Mouse (Mus musculus): ENCODE results near the gene Mfsd4a. TPM values are rescaled to one million over a fixed set of nuclear protein-coding genes. Genes with fewer than 3 reads are reported as not detected.

Gene Mfsd4a
- polyA plus RNA-seq, 1 experiment from 2014 or later, result 6.9 TPM

GRCm38 (mm10) chr1:132099016-132099415 is 31.2 kb upstream of the Mfsd4a start:
- 78% methylated on average over 4 of the region's 4 CpGs for WGBS
- H3K4me1 ChIP-seq (ENCODE audit: control insufficient read depth, insufficient read depth, low read depth, low read length), result no peaks in the 10 kb centered on the region

GRCm38 (mm10) chr1:132098076-132098475 is 30.2 kb upstream of the Mfsd4a start:
- Histone ChIP-seq H3K4me1 (ENCODE audit: control insufficient read depth, insufficient read depth, low read depth, low read length) (no peaks in the 10 kb centered on the region), H3K27ac (ENCODE audit: low read depth, low read length) (no peak overlapping the region), H3K4me2 (ENCODE audit: low read length) (no peak overlapping the region), H3K4me3 (ENCODE audit: low read length) (no peak overlapping the region), H3K27me3 (replicated peaks; ENCODE audit: control insufficient read depth, insufficient read depth, low read length) (no peaks in the 10 kb centered on the region), H3K36me3 (ENCODE audit: control insufficient read depth, insufficient read depth, low read length) (no peaks in the 10 kb centered on the region), H3K9me3 (ENCODE audit: control insufficient read depth, low read length) (no peaks in the 10 kb centered on the region), H3K9ac (ENCODE audit: low read depth, low read length) (no peak overlapping the region)
- 91% methylated on average over 1 of the region's 1 CpGs for WGBS
- no peak for ATAC-seq

More at GRCm38 (mm10) chr1:132099016-132099415, 31.2 kb upstream of the Mfsd4a start:
- Histone ChIP-seq H3K4me3 (ENCODE audit: low read length) (no peak overlapping the region), H3K9ac (ENCODE audit: low read depth, low read length) (no peak overlapping the region), H3K9me3 (ENCODE audit: control insufficient read depth, low read length) (no peaks in the 10 kb centered on the region), H3K27ac (ENCODE audit: low read depth, low read length) (no peak overlapping the region), H3K36me3 (ENCODE audit: control insufficient read depth, insufficient read depth, low read length) (no peaks in the 10 kb centered on the region), H3K27me3 (replicated peaks; ENCODE audit: control insufficient read depth, insufficient read depth, low read length) (no peaks in the 10 kb centered on the region), H3K4me2 (ENCODE audit: low read length) (no peak overlapping the region)
- no peak for ATAC-seq

- Histone ChIP-seq H3K9ac (ENCODE audit: low read depth, low read length) (no peak overlapping the region), H3K36me3 (ENCODE audit: control insufficient read depth, insufficient read depth, low read length) (no peaks in the 10 kb centered on the region), H3K4me2 (ENCODE audit: low read length) (no peak overlapping the region), H3K9me3 (ENCODE audit: control insufficient read depth, low read length) (no peaks in the 10 kb centered on the region), H3K27me3 (replicated peaks; ENCODE audit: control insufficient read depth, insufficient read depth, low read length) (no peaks in the 10 kb centered on the region), H3K27ac (ENCODE audit: low read depth, low read length) (no peak overlapping the region), H3K4me1 (ENCODE audit: control insufficient read depth, insufficient read depth, low read depth, low read length) (no peaks in the 10 kb centered on the region), H3K4me3 (ENCODE audit: low read length) (no peak overlapping the region)
- ATAC-seq, result no peak
- whole genome bisulfite sequencing, result 85% methylated on average over 11 of the region's 11 CpGs
Observed at GRCm38 (mm10) chr1:132095356-132096004, 27.6 kb upstream of the Mfsd4a start.

GRCm38 (mm10) chr1:132093269-132093668 is 25.4 kb upstream of the Mfsd4a start:
- H3K4me2 ChIP-seq (ENCODE audit: low read length), result no peak overlapping the region
- H3K27me3 ChIP-seq (replicated peaks; ENCODE audit: control insufficient read depth, insufficient read depth, low read length), result no peaks in the 10 kb centered on the region
- 81% methylated on average over 4 of the region's 4 CpGs for WGBS
- H3K36me3 ChIP-seq (ENCODE audit: control insufficient read depth, insufficient read depth, low read length), result no peaks in the 10 kb centered on the region
- no peaks in the 10 kb centered on the region for H3K9me3 ChIP-seq (ENCODE audit: control insufficient read depth, low read length)
- H3K27ac ChIP-seq (ENCODE audit: low read depth, low read length), result no peak overlapping the region
- no peak for ATAC-seq
- no peak overlapping the region for H3K4me3 ChIP-seq (ENCODE audit: low read length)
- no peak overlapping the region for H3K9ac ChIP-seq (ENCODE audit: low read depth, low read length)
- H3K4me1 ChIP-seq (ENCODE audit: control insufficient read depth, insufficient read depth, low read depth, low read length), result no peaks in the 10 kb centered on the region

GRCm38 (mm10) chr1:132090266-132090665 is 22.4 kb upstream of the Mfsd4a start:
- H3K4me3 ChIP-seq (ENCODE audit: low read length), result no peak overlapping the region
- H3K9me3 ChIP-seq (ENCODE audit: control insufficient read depth, low read length), result no peaks in the 10 kb centered on the region
- H3K4me1 ChIP-seq (ENCODE audit: control insufficient read depth, insufficient read depth, low read depth, low read length), result no peaks in the 10 kb centered on the region
- no peak overlapping the region for H3K4me2 ChIP-seq (ENCODE audit: low read length)
- no peaks in the 10 kb centered on the region for H3K36me3 ChIP-seq (ENCODE audit: control insufficient read depth, insufficient read depth, low read length)
- no peak overlapping the region for H3K27ac ChIP-seq (ENCODE audit: low read depth, low read length)
- no peak for ATAC-seq
- no peak overlapping the region for H3K9ac ChIP-seq (ENCODE audit: low read depth, low read length)
- H3K27me3 ChIP-seq (replicated peaks; ENCODE audit: control insufficient read depth, insufficient read depth, low read length), result no peaks in the 10 kb centered on the region
- WGBS, result 83% methylated on average over 4 of the region's 4 CpGs

- ATAC-seq, result no peak
- WGBS, result 88% methylated on average over 6 of the region's 6 CpGs
- Histone ChIP-seq H3K36me3 (ENCODE audit: control insufficient read depth, insufficient read depth, low read length) (no peaks in the 10 kb centered on the region), H3K27ac (ENCODE audit: low read depth, low read length) (no peak overlapping the region), H3K27me3 (replicated peaks; ENCODE audit: control insufficient read depth, insufficient read depth, low read length) (no peaks in the 10 kb centered on the region), H3K4me3 (ENCODE audit: low read length) (no peak overlapping the region), H3K4me1 (ENCODE audit: control insufficient read depth, insufficient read depth, low read depth, low read length) (no peaks in the 10 kb centered on the region), H3K4me2 (ENCODE audit: low read length) (no peak overlapping the region), H3K9ac (ENCODE audit: low read depth, low read length) (no peak overlapping the region), H3K9me3 (ENCODE audit: control insufficient read depth, low read length) (no peaks in the 10 kb centered on the region)
Observed at GRCm38 (mm10) chr1:132089767-132090166, 21.9 kb upstream of the Mfsd4a start.

GRCm38 (mm10) chr1:132088181-132088671 is 20.4 kb upstream of the Mfsd4a start:
- Histone ChIP-seq H3K4me3 (ENCODE audit: low read length) (no peak overlapping the region), H3K27me3 (replicated peaks; ENCODE audit: control insufficient read depth, insufficient read depth, low read length) (no peaks in the 10 kb centered on the region), H3K9ac (ENCODE audit: low read depth, low read length) (no peak overlapping the region), H3K9me3 (ENCODE audit: control insufficient read depth, low read length) (no peaks in the 10 kb centered on the region), H3K4me2 (ENCODE audit: low read length) (no peak overlapping the region), H3K27ac (ENCODE audit: low read depth, low read length) (no peak overlapping the region), H3K4me1 (ENCODE audit: control insufficient read depth, insufficient read depth, low read depth, low read length) (no peaks in the 10 kb centered on the region), H3K36me3 (ENCODE audit: control insufficient read depth, insufficient read depth, low read length) (no peaks in the 10 kb centered on the region)
- 85% methylated on average over 5 of the region's 5 CpGs for WGBS
- no peak for ATAC-seq

GRCm38 (mm10) chr1:132085181-132086049 is 17.6 kb upstream of the Mfsd4a start:
- WGBS, result 68% methylated on average over 7 of the region's 7 CpGs
- no peaks in the 10 kb centered on the region for H3K27me3 ChIP-seq (replicated peaks; ENCODE audit: control insufficient read depth, insufficient read depth, low read length)
- H3K4me2 ChIP-seq (ENCODE audit: low read length), result no peak overlapping the region
- ATAC-seq, result no peak
- H3K27ac ChIP-seq (ENCODE audit: low read depth, low read length), result no peak overlapping the region
- H3K9ac ChIP-seq (ENCODE audit: low read depth, low read length), result no peak overlapping the region
- no peak overlapping the region for H3K4me3 ChIP-seq (ENCODE audit: low read length)
- 0 out of 2 replicates have a peak, but pooled peaks cover 3% of the 10 kb centered on the region for H3K9me3 ChIP-seq (ENCODE audit: control insufficient read depth, low read length)
- no peaks in the 10 kb centered on the region for H3K36me3 ChIP-seq (ENCODE audit: control insufficient read depth, insufficient read depth, low read length)
- no peaks in the 10 kb centered on the region for H3K4me1 ChIP-seq (ENCODE audit: control insufficient read depth, insufficient read depth, low read depth, low read length)

- Histone ChIP-seq H3K9ac (ENCODE audit: low read depth, low read length) (no peak overlapping the region), H3K27me3 (replicated peaks; ENCODE audit: control insufficient read depth, insufficient read depth, low read length) (no peaks in the 10 kb centered on the region), H3K27ac (ENCODE audit: low read depth, low read length) (no peak overlapping the region), H3K4me3 (ENCODE audit: low read length) (no peak overlapping the region), H3K9me3 (ENCODE audit: control insufficient read depth, low read length) (0 out of 2 replicates have a peak, but pooled peaks cover 3% of the 10 kb centered on the region), H3K36me3 (ENCODE audit: control insufficient read depth, insufficient read depth, low read length) (no peaks in the 10 kb centered on the region), H3K4me2 (ENCODE audit: low read length) (no peak overlapping the region), H3K4me1 (ENCODE audit: control insufficient read depth, insufficient read depth, low read depth, low read length) (no peaks in the 10 kb centered on the region)
- 87% methylated on average over 2 of the region's 2 CpGs for WGBS
- ATAC-seq, result no peak
Observed at GRCm38 (mm10) chr1:132078413-132078812, 10.6 kb upstream of the Mfsd4a start.

Data from hindbrain, embryonic 16.5 days (tissue).